Mouse (Mus musculus) thymus, adult 2 months (tissue): ENCODE results near the gene Slc28a1.

Source experiments
- CTCF ChIP-seq: fragments of 200-500 bp; IDR thresholded peaks from 2 replicates; pipeline ENCODE4 v1.5.1; 2012; ENCODE audit warnings: mild to moderate bottlenecking, control low read depth, low read length, moderate library complexity, borderline replicate concordance; ENCODE audit not compliant: control insufficient read depth, poor library complexity, insufficient read depth; ENCODE audit errors: extremely low read depth
- POLR2A ChIP-seq: fragments of 200-500 bp; IDR thresholded peaks from 2 replicates; pipeline ENCODE4 v1.6.1; 2012; ENCODE audit warnings: mild to moderate bottlenecking, low read length, control low read depth, moderate library complexity; ENCODE audit not compliant: control insufficient read depth, poor library complexity, insufficient read depth; ENCODE audit errors: extremely low read depth

DNA sequence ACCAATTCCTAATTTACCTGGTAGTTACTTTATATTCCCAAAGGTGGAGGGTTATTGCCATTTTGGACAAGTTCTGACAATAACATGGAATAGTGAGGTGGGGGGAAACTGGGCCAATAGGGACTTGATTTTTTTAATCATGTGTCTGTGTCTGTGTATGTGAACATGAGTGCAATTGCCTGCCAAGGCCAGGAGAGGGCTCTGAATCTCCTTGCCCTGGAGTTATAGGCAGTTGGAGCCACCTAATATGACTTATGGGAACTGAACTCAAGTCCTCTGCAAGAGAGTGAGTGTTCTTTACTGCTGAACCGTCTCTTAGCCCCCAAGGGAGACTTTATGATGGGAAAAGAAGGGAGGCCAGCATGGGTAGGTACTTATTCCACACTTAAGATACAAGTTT lies 70.1 kb downstream of the Slc28a1 start:
- no peak for TF ChIP-seq CTCF
- TF ChIP-seq POLR2A: no peak
